In the genomic region with DNA sequence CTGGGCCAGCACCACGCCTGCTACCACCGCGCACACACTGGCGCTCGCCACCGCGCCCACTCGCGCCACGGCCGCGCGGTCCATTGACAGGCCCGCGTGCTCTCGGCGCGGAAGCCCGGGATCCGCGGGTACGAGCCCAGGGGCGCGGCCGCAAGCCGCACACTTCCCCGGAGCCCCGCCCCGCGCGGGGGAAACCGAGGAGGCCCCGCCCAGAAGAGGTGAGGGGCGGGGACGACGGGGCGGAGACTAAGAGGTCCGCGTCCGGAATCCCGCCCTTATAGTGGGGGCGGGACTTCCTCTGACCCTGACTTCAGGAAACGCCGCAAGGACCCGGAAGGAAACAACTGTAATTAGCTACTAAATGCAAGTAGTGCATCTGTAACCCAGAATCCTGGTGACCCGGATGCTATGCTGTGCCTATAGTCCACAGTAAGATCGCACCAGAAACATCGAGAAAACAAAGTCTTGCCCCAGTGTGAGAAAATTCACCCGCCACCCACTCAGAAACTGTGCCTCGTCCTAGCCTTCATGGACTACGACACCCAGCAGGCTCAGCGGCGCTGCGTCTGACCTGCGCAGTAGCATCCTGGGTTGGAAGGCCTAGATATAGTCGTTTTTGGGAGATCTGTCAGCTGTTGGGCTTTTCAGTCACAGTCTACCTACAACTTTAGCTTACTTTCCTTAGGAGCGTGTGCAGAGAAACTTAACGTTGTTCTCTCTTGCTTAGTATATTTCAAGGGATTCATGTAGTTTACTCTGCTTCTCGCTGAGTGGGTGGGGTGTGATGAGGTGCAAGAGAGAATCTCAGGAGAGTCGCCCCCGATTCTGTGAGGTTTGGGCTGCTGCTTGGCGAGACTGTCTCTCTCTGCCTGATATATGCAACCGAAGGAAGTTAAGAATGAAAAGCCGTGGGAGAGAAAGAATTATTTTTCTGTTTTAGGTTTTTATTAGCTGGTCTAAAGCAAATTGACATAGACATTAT, we compare ENCODE assay signal across 8 mouse cellular contexts. TPM values are rescaled to one million over a fixed set of nuclear protein-coding genes. Genes with fewer than 3 reads are reported as not detected.
DNase-seq lines count a peak whose midpoint lies in the region; ATAC-seq and TF ChIP-seq lines count a peak whose summit lies in the region.

Gene Nt5c3, minus strand, starts transcription at position 207 of the 982 bp plus-strand sequence.
Gene Vmn1r4, plus strand, starts transcription at position 290 of the 982 bp plus-strand sequence.

- no peak for TF ChIP-seq RAD21 in MEL (IDR thresholded peaks at IDR 0.05; ENCODE audit: low read depth, low read length)

- H3K79me2 ChIP-seq in MEL (ENCODE audit: control insufficient read depth, insufficient read depth, low read length, poor library complexity), result peaks cover 29% of the 10 kb centered on the region

- no peaks in the 10 kb centered on the region for H3K27me3 ChIP-seq in MEL (ENCODE audit: control insufficient read depth in 1 of 2, insufficient read depth in 2 of 2, low read length in 2 of 2)
- no peaks in the 10 kb centered on the region for H3K27me3 ChIP-seq in cerebellum, adult 2 months (ENCODE audit: control insufficient read depth, insufficient read depth, low read length)
- H3K27me3 ChIP-seq in forebrain, postnatal 0 days (ENCODE audit: insufficient read depth, low read length), result no peaks in the 10 kb centered on the region
- H3K27me3 ChIP-seq in lung, embryonic 15.5 days, result no peaks in the 10 kb centered on the region

- peaks cover 0 to 29% of the 10 kb centered on the region in 2 experiments; a peak in 2 of 4 replicates for H3K36me3 ChIP-seq in MEL (ENCODE audit: control insufficient read depth in 1 of 2, insufficient read depth in 2 of 2, low read length in 2 of 2)
- no peaks in the 10 kb centered on the region for H3K36me3 ChIP-seq in forebrain, postnatal 0 days (ENCODE audit: insufficient read depth)
- no peaks in the 10 kb centered on the region for H3K36me3 ChIP-seq in lung, embryonic 15.5 days

- DNase-seq in MEL (ENCODE audit: low read depth, low spot score), result peak; percentile 96
- DNase-seq in cerebellum, adult 2 months, result peak; percentile 94 to 95
- peak; percentile 97 for DNase-seq in forebrain, postnatal 0 days
- DNase-seq in heart, postnatal 4 days, result peak; percentile 93
- peak; percentile 94 to 95 for DNase-seq in layer of hippocampus, adult 8-10 months (ENCODE audit: low spot score in 2 of 2)
- peak; percentile 88 for DNase-seq in ovary, adult 18-20 months (ENCODE audit: low spot score)
- peak; percentile 98 for DNase-seq in thymus, postnatal 0 days (ENCODE audit: low spot score)

- H3K4me2 ChIP-seq in forebrain, postnatal 0 days (ENCODE audit: low read depth), result peak within 1 kb of the TSS; percentile 61
- peak within 1 kb of the TSS; percentile 67 for H3K4me2 ChIP-seq in lung, embryonic 15.5 days

- WGBS in cerebellum, adult 2 months, result 3% methylated on average over 64 of the region's 64 CpGs
- 3% methylated on average over 64 of the region's 64 CpGs for WGBS in forebrain, postnatal 0 days
- 2% methylated on average over 63 of the region's 64 CpGs for WGBS in lung, embryonic 15.5 days

- H3K4me3 ChIP-seq in MEL (ENCODE audit: control insufficient read depth in 1 of 2, insufficient read depth in 1 of 2, low read depth in 2 of 2, low read length in 2 of 2), result peak within 1 kb of the TSS; percentile 78 to 95
- peak within 1 kb of the TSS; percentile 85 for H3K4me3 ChIP-seq in cerebellum, adult 2 months (replicated peaks; ENCODE audit: insufficient read depth, low read depth, low read length)
- peak within 1 kb of the TSS; percentile 88 for H3K4me3 ChIP-seq in forebrain, postnatal 0 days (ENCODE audit: low read depth, low read length)
- peak within 1 kb of the TSS; percentile 76 for H3K4me3 ChIP-seq in lung, embryonic 15.5 days

- peaks cover 16 to 20% of the 10 kb centered on the region in 2 experiments for H3K4me1 ChIP-seq in MEL (ENCODE audit: control insufficient read depth in 1 of 2, insufficient read depth in 2 of 2, low read length in 2 of 2)
- H3K4me1 ChIP-seq in cerebellum, adult 2 months (ENCODE audit: control insufficient read depth, insufficient read depth, low read length), result no peaks in the 10 kb centered on the region; the same call in 1 of the 2 replicates
- peaks cover 13% of the 10 kb centered on the region; the same call in 1 of the 2 replicates for H3K4me1 ChIP-seq in forebrain, postnatal 0 days (ENCODE audit: insufficient read depth)
- H3K4me1 ChIP-seq in lung, embryonic 15.5 days, result peaks cover 8% of the 10 kb centered on the region; the same call in 1 of the 2 replicates

- ATAC-seq in forebrain, postnatal 0 days, result peak; percentile 96
- ATAC-seq in lung, embryonic 15.5 days (ENCODE audit: borderline replicate concordance, extremely low read depth, low FRiP score, low TSS enrichment), result peak; percentile 98

- no peak for TF ChIP-seq CTCF in MEL (IDR thresholded peaks at IDR 0.05 in 2 of 3, conservative IDR thresholded peaks at IDR 0.05 in 1 of 3; ENCODE audit: control insufficient read depth in 1 of 3, insufficient read depth in 1 of 3, low read depth in 2 of 3, low read length in 3 of 3, poor library complexity in 1 of 3, severe bottlenecking in 1 of 3)
- no peak for TF ChIP-seq CTCF in cerebellum, adult 2 months (IDR thresholded peaks at IDR 0.05; ENCODE audit: borderline replicate concordance, insufficient read depth, low read depth, low read length)
- TF ChIP-seq CTCF in forebrain, postnatal 0 days (IDR thresholded peaks at IDR 0.05; ENCODE audit: low read depth), result 0 out of 2 replicates have a peak, but pooled peaks have one; percentile 9

- no peaks in the 10 kb centered on the region for H3K9me3 ChIP-seq in MEL (replicated peaks; ENCODE audit: insufficient read depth, low read length)
- H3K9me3 ChIP-seq in forebrain, postnatal 0 days (ENCODE audit: low read length), result no peaks in the 10 kb centered on the region
- H3K9me3 ChIP-seq in lung, embryonic 15.5 days, result no peaks in the 10 kb centered on the region

- peak within 1 kb of the TSS; percentile 85 for H3K27ac ChIP-seq in MEL (ENCODE audit: control insufficient read depth, low read depth, low read length)
- peak within 1 kb of the TSS; percentile 87 for H3K27ac ChIP-seq in cerebellum, adult 2 months (ENCODE audit: insufficient read depth, low read length)
- peak within 1 kb of the TSS; percentile 91 for H3K27ac ChIP-seq in forebrain, postnatal 0 days (ENCODE audit: low read depth, low read length)
- peak within 1 kb of the TSS; percentile 90 for H3K27ac ChIP-seq in lung, embryonic 15.5 days

- no peak for TF ChIP-seq EP300 in MEL (IDR thresholded peaks at IDR 0.05; ENCODE audit: low read depth in 1 of 2, low read length in 2 of 2)

- peak; percentile 53 to 80 for TF ChIP-seq POLR2A in MEL (IDR thresholded peaks at IDR 0.05; ENCODE audit: control insufficient read depth in 1 of 2, insufficient read depth in 1 of 2, low read depth in 1 of 2, low read length in 2 of 2, poor library complexity in 1 of 2)
- peak; percentile 70; the same call in 1 of the 2 replicates for TF ChIP-seq POLR2A in cerebellum, adult 2 months (IDR thresholded peaks at IDR 0.05; ENCODE audit: borderline replicate concordance, insufficient read depth, low read length)

- peak within 1 kb of the TSS; percentile 76 for H3K9ac ChIP-seq in MEL (ENCODE audit: control insufficient read depth, low read depth, low read length, poor library complexity, severe bottlenecking)
- peak within 1 kb of the TSS; percentile 88 for H3K9ac ChIP-seq in forebrain, postnatal 0 days
- peak within 1 kb of the TSS; percentile 68 for H3K9ac ChIP-seq in lung, embryonic 15.5 days

TF ChIP-seq in MEL, 35 proteins besides CTCF, POLR2A, EP300 and RAD21 (continues in another document):
- 0 out of 2 replicates have a peak, but pooled peaks have one; percentile 38 for TF ChIP-seq ZMIZ1 (IDR thresholded peaks at IDR 0.05; ENCODE audit: low read depth, low read length)
- TF ChIP-seq RCOR1 (IDR thresholded peaks at IDR 0.05; ENCODE audit: low read depth, low read length), result no peak
- TF ChIP-seq MYC (IDR thresholded peaks at IDR 0.05; ENCODE audit: low read depth, low read length), result 0 out of 2 replicates have a peak, but pooled peaks have one; percentile 7
- peak; percentile 74 for TF ChIP-seq TBP (IDR thresholded peaks at IDR 0.05; ENCODE audit: low read depth, low read length)
- peak; percentile 85 for TF ChIP-seq SIN3A (IDR thresholded peaks at IDR 0.05; ENCODE audit: low read length)
- peak; percentile 86 for TF ChIP-seq KAT2A (conservative IDR thresholded peaks at IDR 0.05; ENCODE audit: low read depth, low read length)
- 0 out of 2 replicates have a peak, but pooled peaks have one; percentile 18 for TF ChIP-seq USF1 (IDR thresholded peaks at IDR 0.05; ENCODE audit: low read depth, low read length)
- TF ChIP-seq MAZ (IDR thresholded peaks at IDR 0.05; ENCODE audit: low read depth, low read length), result peak; percentile 58; the same call in 1 of the 2 replicates
- TF ChIP-seq HCFC1 (IDR thresholded peaks at IDR 0.05; ENCODE audit: low read depth, low read length), result peak; percentile 97

RNA-seq across cellular contexts. Expression of gene Nt5c3, which starts in this region (rescaled TPM):
- 59.2 and 65.0 TPM in 2 replicates for total RNA-seq in MEL (2012; rRNA removed)
- 10 to 100 TPM in 1 of 2 experiments, not detected in 1; 71.1 TPM for polyA plus RNA-seq in MEL (2012; ENCODE audit: insufficient read depth in 1 of 2, insufficient read length in 2 of 2, low read depth in 1 of 2, low replicate concordance in 2 of 2, missing spikeins in 1 of 2)
- 38.8 and 47.7 TPM in 2 replicates for polyA plus RNA-seq in cerebellum, adult 2 months (2012; rRNA removed)
- total RNA-seq in forebrain, postnatal 0 days (2014; rRNA removed), result 114 and 119 TPM in 2 replicates
- polyA plus RNA-seq in forebrain, postnatal 0 days (2015; fragmentation: Nextera tagmentation; extraction: Ambion mirVana), result 197 and 225 TPM in 2 replicates
- 10 to 100 TPM; 44.1 to 46.9 TPM for total RNA-seq in heart, postnatal 4 days (2021)
- total RNA-seq in layer of hippocampus, adult 8-10 months (2022), result 10 to 100 TPM; 35.6 to 39.9 (median 37.9) TPM
- 60.9 and 62.9 TPM in 2 replicates for polyA plus RNA-seq in lung, embryonic 15.5 days (2015; fragmentation: Nextera tagmentation; extraction: Ambion mirVana)
- 70.1 and 73.9 TPM in 2 replicates for polyA plus RNA-seq in thymus, postnatal 0 days (2015; fragmentation: Nextera tagmentation; extraction: Ambion mirVana)

RNA-seq across cellular contexts. Expression of gene Vmn1r4, which starts in this region (rescaled TPM):
- total RNA-seq in MEL (2012; rRNA removed), result 0.26 and 0.27 TPM in 2 replicates
- polyA plus RNA-seq in MEL (2012; ENCODE audit: insufficient read depth in 1 of 2, insufficient read length in 2 of 2, low read depth in 1 of 2, low replicate concordance in 2 of 2, missing spikeins in 1 of 2), result under 1 TPM in 1 of 2 experiments, not detected in 1; 0.21 TPM
- 0.33 and 0.59 TPM in 2 replicates for polyA plus RNA-seq in cerebellum, adult 2 months (2012; rRNA removed)
- 0.31 and 1.00 TPM in 2 replicates for total RNA-seq in forebrain, postnatal 0 days (2014; rRNA removed)
- polyA plus RNA-seq in forebrain, postnatal 0 days (2015; fragmentation: Nextera tagmentation; extraction: Ambion mirVana), result 0.67 and 0.73 TPM in 2 replicates
- under 1 TPM in 1 of 2 experiments, not detected in 1; 0.12 TPM for total RNA-seq in heart, postnatal 4 days (2021)
- under 1 TPM in 3 of 4 experiments, not detected in 1; 0.25 to 0.80 (median 0.43) TPM for total RNA-seq in layer of hippocampus, adult 8-10 months (2022)
- 0.23 and 0.32 TPM in 2 replicates for polyA plus RNA-seq in lung, embryonic 15.5 days (2015; fragmentation: Nextera tagmentation; extraction: Ambion mirVana)
- polyA plus RNA-seq in thymus, postnatal 0 days (2015; fragmentation: Nextera tagmentation; extraction: Ambion mirVana), result 0.27 and 0.51 TPM in 2 replicates

Comparison
In these comparisons a context has a peak if more than half of its experiments do, and no peak if none do; other contexts are left out.
1. Peak in every context shown above with its lines: DNase-seq, ATAC-seq, H3K4me3 ChIP-seq and H3K27ac ChIP-seq.